Mouse (Mus musculus) liver, embryonic 11.5 days (tissue): ENCODE data around the gene Mgmt. TPM values are rescaled to one million over a fixed set of nuclear protein-coding genes. Genes with fewer than 3 reads are reported as not detected.

Experiments used
- ATAC-seq: fragments of 200-750 bp; cut with Nextera tagmentation; replicated peaks from 2 replicates; pipeline ENCODE4 v1.8.0; 2017; ENCODE audit warnings: moderate number of reproducible peaks, mild to moderate bottlenecking, moderate TSS enrichment, moderate library complexity; ENCODE audit not compliant: low FRiP score
- DNase-seq: peaks from one replicate; pipeline ENCODE4 v3.0.0-alpha.2; 2017; ENCODE audit warnings: low spot score
- H3K27ac ChIP-seq: fragments of 300-500 bp; sonication (generic); 2 replicates; pipeline ENCODE4 v1.5.1; 2014; ENCODE audit warnings: mild to moderate bottlenecking, low read depth, low read length, control low read depth
- H3K27me3 ChIP-seq: fragments of 300-500 bp; sonication (generic); replicated peaks from 2 replicates; pipeline ENCODE4 v1.6.1; 2014; ENCODE audit warnings: low read length, mixed read lengths; ENCODE audit not compliant: control insufficient read depth, insufficient read depth
- H3K36me3 ChIP-seq: fragments of 300-500 bp; sonication (generic); 2 replicates; pipeline ENCODE4 v1.6.1; 2014; ENCODE audit warnings: mild to moderate bottlenecking, low read length, moderate library complexity, mixed read lengths; ENCODE audit not compliant: control insufficient read depth, insufficient read depth
- H3K4me1 ChIP-seq: fragments of 300-500 bp; sonication (generic); replicated peaks from 2 replicates; pipeline ENCODE4 v1.6.1; 2014; ENCODE audit warnings: low read length, mixed read lengths; ENCODE audit not compliant: control insufficient read depth, insufficient read depth
- H3K4me2 ChIP-seq: fragments of 300-500 bp; sonication (generic); 2 replicates; pipeline ENCODE4 v1.6.1; 2014; ENCODE audit warnings: mild to moderate bottlenecking, control low read depth, moderate library complexity
- H3K4me3 ChIP-seq: fragments of 300-500 bp; sonication (generic); 2 replicates; pipeline ENCODE4 v1.5.1; 2014; ENCODE audit warnings: low read depth, low read length, control low read depth
- H3K9ac ChIP-seq: fragments of 300-500 bp; sonication (generic); 2 replicates; pipeline ENCODE4 v1.6.1; 2014; ENCODE audit warnings: low read depth, low read length, control low read depth
- H3K9me3 ChIP-seq: fragments of 300-500 bp; sonication (generic); 2 replicates; pipeline ENCODE4 v1.6.1; 2016; ENCODE audit warnings: low read length, inconsistent platforms, mixed read lengths; ENCODE audit not compliant: control insufficient read depth
- WGBS: fragments of 180-500 bp; shearing (Covaris S2); extraction: QIAGEN DNeasy Blood & Tissue Kit; methylation state at CpG from one replicate; pipeline ENCODE4 v1.1.7; 2014; 5-methylcytosine and 5-hydroxymethylcytosine counted together
- polyA plus RNA-seq: library from polyadenylated mRNA; unstranded; fragments of >200 nt; fragmentation: Nextera tagmentation; extraction: Ambion mirVana; gene quantifications from 2 replicates; pipeline ENCODE4 v1.2.1, GENCODE M21; 2014

Gene Mgmt
- polyA plus RNA-seq, 1 experiment from 2014 or later = 6.5 TPM

DNA sequence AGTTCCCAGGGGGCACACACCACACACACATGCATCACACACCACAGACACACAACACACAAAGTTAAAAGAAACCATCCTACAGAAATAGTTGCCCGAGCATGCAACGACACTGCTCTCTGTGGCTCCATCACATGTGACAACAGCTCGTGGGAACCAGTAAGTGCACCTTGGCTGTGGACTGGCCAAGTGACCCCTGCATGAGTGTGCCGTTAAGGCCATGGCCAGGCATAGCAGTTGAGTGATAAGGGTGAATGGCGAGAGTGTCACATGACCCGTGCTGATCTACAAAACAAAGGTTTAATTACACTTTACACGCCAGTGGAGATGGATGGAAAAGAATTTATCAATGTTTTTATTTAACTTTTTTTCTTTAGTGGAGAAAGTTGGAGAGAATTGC is 245.9 kb downstream of the Mgmt start:
- H3K4me2 ChIP-seq = no peak overlapping the region
- H3K27me3 ChIP-seq = no peaks in the 10 kb centered on the region
- H3K36me3 ChIP-seq = no peaks in the 10 kb centered on the region
- H3K9me3 ChIP-seq = no peaks in the 10 kb centered on the region
- H3K9ac ChIP-seq = no peak overlapping the region
- H3K27ac ChIP-seq = no peak overlapping the region
- no peaks in the 10 kb centered on the region for H3K4me1 ChIP-seq
- 69% methylated on average over 7 of the region's 7 CpGs for WGBS
- ATAC-seq = no peak
- no peak for DNase-seq
- no peak overlapping the region for H3K4me3 ChIP-seq

DNA sequence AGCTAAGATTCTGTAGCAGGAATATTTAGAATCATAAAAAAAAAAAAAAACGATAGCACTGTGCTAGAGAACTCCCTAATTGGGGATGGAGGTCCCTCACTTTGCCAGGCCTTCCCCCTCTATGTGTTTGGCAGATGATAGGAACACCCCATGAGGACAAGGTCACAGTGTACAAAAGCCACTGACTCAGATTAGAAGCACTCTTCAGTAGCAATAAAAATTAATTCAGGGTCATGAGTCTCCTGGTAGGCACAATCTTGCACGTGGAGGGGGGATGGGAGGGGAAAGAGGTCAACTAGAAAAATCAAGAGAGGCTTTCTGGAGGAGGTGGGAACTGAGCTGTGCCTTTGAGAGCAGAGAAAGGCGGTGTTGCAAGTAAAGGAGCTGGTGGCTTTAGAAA is 247.0 kb downstream of the Mgmt start:
- no peaks in the 10 kb centered on the region for H3K27me3 ChIP-seq
- no peak overlapping the region for H3K4me2 ChIP-seq
- H3K4me1 ChIP-seq = no peaks in the 10 kb centered on the region
- no peaks in the 10 kb centered on the region for H3K36me3 ChIP-seq
- DNase-seq (no peak), ATAC-seq (no peak)
- WGBS = 58% methylated on average over 3 of the region's 3 CpGs
- no peak overlapping the region for H3K27ac ChIP-seq
- H3K9me3 ChIP-seq = no peaks in the 10 kb centered on the region
- no peak overlapping the region for H3K4me3 ChIP-seq
- no peak overlapping the region for H3K9ac ChIP-seq

DNA sequence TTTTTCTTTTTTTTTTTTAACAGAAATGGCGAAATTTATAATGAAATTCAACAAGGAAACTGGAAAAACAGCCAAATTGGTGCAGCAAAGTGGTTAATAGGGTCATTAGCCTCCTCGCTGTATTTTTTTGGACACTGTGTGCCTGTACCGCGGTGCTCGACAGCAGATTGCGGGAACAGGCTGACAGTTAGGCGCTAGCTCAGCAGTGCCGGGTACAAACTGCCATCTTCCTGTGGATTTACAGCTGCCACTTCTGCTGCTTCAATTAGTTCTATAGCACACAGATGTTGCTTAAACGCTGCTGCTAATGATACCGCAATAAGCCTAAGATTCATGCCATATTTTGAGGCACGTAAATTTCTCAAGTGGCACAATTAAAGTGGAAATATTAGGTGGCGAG is 252.7 kb downstream of the Mgmt start:
- H3K9me3 ChIP-seq = no peaks in the 10 kb centered on the region
- ATAC-seq = no peak
- WGBS = 84% methylated on average over 12 of the region's 12 CpGs
- H3K4me3 ChIP-seq = no peak overlapping the region
- H3K27me3 ChIP-seq = no peaks in the 10 kb centered on the region
- no peak for DNase-seq
- no peak overlapping the region for H3K4me2 ChIP-seq
- H3K4me1 ChIP-seq = no peaks in the 10 kb centered on the region
- no peaks in the 10 kb centered on the region for H3K36me3 ChIP-seq
- no peak overlapping the region for H3K27ac ChIP-seq
- H3K9ac ChIP-seq = no peak overlapping the region

DNA sequence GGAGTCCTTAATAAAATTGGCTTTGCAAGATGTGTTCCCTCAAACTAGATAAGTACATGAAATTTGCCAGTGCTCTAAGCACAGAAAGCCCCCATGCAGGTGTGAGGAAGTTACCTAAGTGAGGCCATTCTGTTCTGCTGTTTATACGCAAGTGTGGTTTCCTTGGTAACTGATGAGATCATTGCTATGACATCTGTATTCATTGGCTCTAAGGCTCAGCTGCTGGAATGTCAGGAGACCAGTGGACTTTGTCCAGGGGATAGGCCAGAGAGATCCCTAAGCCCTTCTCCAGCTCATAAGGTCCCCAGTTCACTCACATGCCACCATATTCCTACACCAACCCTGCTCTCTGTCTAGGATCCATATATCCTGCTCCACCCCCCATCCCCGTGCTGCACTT is 257.4 kb downstream of the Mgmt start:
- H3K9me3 ChIP-seq = no peaks in the 10 kb centered on the region
- H3K4me1 ChIP-seq = no peaks in the 10 kb centered on the region
- no peaks in the 10 kb centered on the region for H3K27me3 ChIP-seq
- ATAC-seq (no peak), DNase-seq (no peak)
- H3K27ac ChIP-seq = no peak overlapping the region
- no peak overlapping the region for H3K9ac ChIP-seq
- H3K36me3 ChIP-seq = no peaks in the 10 kb centered on the region
- H3K4me3 ChIP-seq = no peak overlapping the region
- H3K4me2 ChIP-seq = no peak overlapping the region
- 78% methylated on average over 2 of the region's 2 CpGs for WGBS

DNA sequence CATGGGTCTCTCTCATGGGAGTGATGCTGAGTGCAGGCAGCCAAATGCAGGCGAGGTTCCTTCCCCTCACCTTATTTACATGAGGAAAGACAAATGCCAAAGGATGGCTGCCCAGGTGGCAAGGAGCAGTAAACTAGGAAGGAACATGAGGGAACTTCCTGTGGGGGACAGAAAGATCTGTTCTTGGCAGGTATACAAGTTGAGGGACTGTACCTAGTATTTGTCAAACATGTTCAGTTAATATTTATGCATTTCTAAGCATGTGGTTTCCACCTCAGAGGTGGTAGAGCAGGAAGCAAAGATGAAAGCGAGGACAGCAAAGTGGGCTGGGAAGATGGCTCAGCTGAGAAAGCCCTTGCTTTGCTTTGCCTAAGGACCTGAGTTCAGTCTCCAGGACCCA is 260.2 kb downstream of the Mgmt start:
- no peak for ATAC-seq
- no peak for DNase-seq
- WGBS = 67% methylated on average over 2 of the region's 2 CpGs
- no peaks in the 10 kb centered on the region for H3K27me3 ChIP-seq
- no peaks in the 10 kb centered on the region for H3K36me3 ChIP-seq
- no peak overlapping the region for H3K4me2 ChIP-seq
- no peaks in the 10 kb centered on the region for H3K9me3 ChIP-seq
- H3K4me3 ChIP-seq = no peak overlapping the region
- no peak overlapping the region for H3K9ac ChIP-seq
- H3K27ac ChIP-seq = no peak overlapping the region
- H3K4me1 ChIP-seq = no peaks in the 10 kb centered on the region

DNA sequence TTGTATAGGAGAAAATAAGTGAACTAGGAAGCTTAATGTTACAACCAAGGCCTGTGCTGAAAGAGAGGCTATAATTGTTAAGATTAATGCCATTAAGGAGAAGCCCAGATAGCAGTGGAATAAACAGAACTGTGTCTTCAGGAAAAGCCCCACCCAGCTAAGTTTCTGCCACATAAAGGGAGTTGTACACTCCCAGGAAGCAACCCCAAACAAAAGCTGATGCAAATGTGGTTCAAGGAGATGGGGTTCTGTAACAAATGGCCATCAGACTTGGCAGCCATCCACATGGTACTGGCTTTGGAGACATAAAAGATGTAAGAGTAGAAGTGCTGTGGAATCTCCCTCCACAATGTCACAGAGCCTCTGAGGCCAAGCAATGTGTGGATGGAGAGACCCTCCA is 264.7 kb downstream of the Mgmt start:
- ATAC-seq = no peak
- Histone ChIP-seq H3K27me3 (no peaks in the 10 kb centered on the region), H3K36me3 (no peaks in the 10 kb centered on the region), H3K9me3 (no peaks in the 10 kb centered on the region), H3K9ac (no peak overlapping the region), H3K4me3 (no peak overlapping the region), H3K4me1 (no peaks in the 10 kb centered on the region), H3K27ac (no peak overlapping the region), H3K4me2 (no peak overlapping the region)
- no peak for DNase-seq

DNA sequence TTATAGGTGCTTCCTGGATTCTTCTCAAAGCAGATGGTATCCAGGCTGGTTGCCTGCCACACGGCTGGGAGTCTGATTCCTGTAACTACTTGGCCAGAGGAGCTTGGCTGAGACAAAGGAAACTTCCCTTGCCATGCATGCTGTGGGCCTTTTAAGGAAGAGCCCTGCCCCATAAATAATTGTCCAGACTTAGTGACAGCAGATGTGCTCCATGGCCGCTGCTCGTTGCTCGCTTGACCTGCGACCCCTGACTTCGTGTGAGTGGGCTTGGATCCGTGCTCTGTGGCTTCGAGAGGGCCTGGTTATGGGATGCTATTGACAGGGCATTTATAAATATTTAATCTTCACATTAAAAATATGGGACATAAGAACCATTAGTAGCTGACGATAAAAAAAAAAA is 277.9 kb downstream of the Mgmt start:
- H3K4me3 ChIP-seq = no peak overlapping the region
- ATAC-seq (no peak), DNase-seq (no peak)
- H3K27me3 ChIP-seq = no peaks in the 10 kb centered on the region
- no peak overlapping the region for H3K27ac ChIP-seq
- 67% methylated on average over 9 of the region's 9 CpGs for WGBS
- no peaks in the 10 kb centered on the region for H3K36me3 ChIP-seq
- H3K4me1 ChIP-seq = no peaks in the 10 kb centered on the region
- no peaks in the 10 kb centered on the region for H3K9me3 ChIP-seq
- no peak overlapping the region for H3K4me2 ChIP-seq
- no peak overlapping the region for H3K9ac ChIP-seq
